Mouse (Mus musculus) kidney, embryonic 16.5 days (tissue): Measurements from ENCODE around the gene Hapln1. TPM values are rescaled to one million over a fixed set of nuclear protein-coding genes. Genes with fewer than 3 reads are reported as not detected.

Experiments
- ATAC-seq: fragments of 200-750 bp; cut with Nextera tagmentation; 2 replicates; pipeline ENCODE4 v1.8.0; 2017; ENCODE audit warnings: moderate TSS enrichment; ENCODE audit not compliant: low FRiP score, low TSS enrichment
- H3K27ac ChIP-seq: fragments of 300-500 bp; sonication (generic); 2 replicates; pipeline ENCODE4 v1.5.1; 2014; ENCODE audit warnings: low read length
- H3K27me3 ChIP-seq: fragments of 300-500 bp; sonication (generic); 2 replicates; pipeline ENCODE4 v1.6.1; 2014; ENCODE audit warnings: low read length, control low read depth, mixed read lengths; ENCODE audit not compliant: insufficient read depth
- H3K36me3 ChIP-seq: fragments of 300-500 bp; sonication (generic); 2 replicates; pipeline ENCODE4 v1.6.1; 2014; ENCODE audit warnings: low read length, control low read depth, mixed read lengths; ENCODE audit not compliant: insufficient read depth
- H3K4me1 ChIP-seq: fragments of 300-500 bp; sonication (generic); 2 replicates; pipeline ENCODE4 v1.6.1; 2014; ENCODE audit warnings: low read length, control low read depth, mixed read lengths; ENCODE audit not compliant: insufficient read depth
- H3K4me2 ChIP-seq: fragments of 300-500 bp; sonication (generic); replicated peaks from 2 replicates; pipeline ENCODE4 v1.6.1; 2014; ENCODE audit warnings: low read depth, low read length
- H3K4me3 ChIP-seq: fragments of 300-500 bp; sonication (generic); 2 replicates; pipeline ENCODE4 v1.5.1; 2014; ENCODE audit warnings: mild to moderate bottlenecking, low read length
- H3K9ac ChIP-seq: fragments of 300-500 bp; sonication (generic); replicated peaks from 2 replicates; pipeline ENCODE4 v1.6.1; 2014; ENCODE audit warnings: low read length
- H3K9me3 ChIP-seq: fragments of 300-500 bp; sonication (generic); 2 replicates; pipeline ENCODE4 v1.6.1; 2016; ENCODE audit warnings: low read length, control low read depth
- WGBS: fragments of 180-500 bp; shearing (Covaris S2); extraction: QIAGEN DNeasy Blood & Tissue Kit; methylation state at CpG from one replicate; pipeline ENCODE4 v1.1.7; 2014; 5-methylcytosine and 5-hydroxymethylcytosine counted together
- polyA plus RNA-seq: library from polyadenylated mRNA; unstranded; fragments of >200 nt; fragmentation: Nextera tagmentation; extraction: Ambion mirVana; gene quantifications from 2 replicates; pipeline ENCODE4 v1.2.1, GENCODE M21; 2015

Gene Hapln1
- polyA plus RNA-seq, 1 experiment from 2014 or later = 9.0 TPM

- H3K27ac ChIP-seq = no peak overlapping the region
- no peaks in the 10 kb centered on the region for H3K27me3 ChIP-seq
- H3K9me3 ChIP-seq = no peaks in the 10 kb centered on the region
- peaks cover 6% of the 10 kb centered on the region for H3K36me3 ChIP-seq
- no peak for ATAC-seq
- no peaks in the 10 kb centered on the region for H3K4me1 ChIP-seq
- no peak overlapping the region for H3K9ac ChIP-seq
- 65% methylated on average over 1 of the region's 1 CpGs for WGBS
- no peak overlapping the region for H3K4me2 ChIP-seq
- no peak overlapping the region for H3K4me3 ChIP-seq
Observed at GRCm38 (mm10) chr13:89652773-89653172, 113.2 kb downstream of the Hapln1 start.

GRCm38 (mm10) chr13:89653279-89653678 is 113.7 kb downstream of the Hapln1 start:
- H3K4me3 ChIP-seq = no peak overlapping the region
- no peak overlapping the region for H3K27ac ChIP-seq
- peaks cover 6% of the 10 kb centered on the region for H3K36me3 ChIP-seq
- no peak overlapping the region for H3K4me2 ChIP-seq
- no peak for ATAC-seq
- H3K9me3 ChIP-seq = no peaks in the 10 kb centered on the region
- no peak overlapping the region for H3K9ac ChIP-seq
- no peaks in the 10 kb centered on the region for H3K4me1 ChIP-seq
- H3K27me3 ChIP-seq = no peaks in the 10 kb centered on the region
- WGBS = 88% methylated on average over 2 of the region's 2 CpGs

GRCm38 (mm10) chr13:89657046-89657445 is 117.5 kb downstream of the Hapln1 start:
- Histone ChIP-seq H3K4me1 (no peaks in the 10 kb centered on the region), H3K9me3 (no peaks in the 10 kb centered on the region), H3K9ac (no peak overlapping the region), H3K27me3 (no peaks in the 10 kb centered on the region), H3K27ac (no peak overlapping the region), H3K4me2 (no peak overlapping the region), H3K36me3 (peaks cover 10% of the 10 kb centered on the region), H3K4me3 (no peak overlapping the region)
- no peak for ATAC-seq
- WGBS = 95% methylated on average over 11 of the region's 11 CpGs

Other genes with a start within 250 kb of the Hapln1 start
- gene Vcan, start 202.7 kb downstream of the Hapln1 start, polyA plus RNA-seq = 61.9 and 75.2 TPM in 2 replicates